Mouse (Mus musculus) ES-Bruce4 (cell line): ENCODE data around the gene Tcte2. TPM values are rescaled to one million over a fixed set of nuclear protein-coding genes. Genes with fewer than 3 reads are reported as not detected.

Experiments used
- H3K27ac ChIP-seq: 2 replicates; pipeline ENCODE4 v1.5.1; 2012; ENCODE audit warnings: low read length, inconsistent platforms; ENCODE audit not compliant: insufficient read depth
- H3K27me3 ChIP-seq: 2 replicates; pipeline ENCODE4 v1.6.1; 2012; ENCODE audit warnings: mild to moderate bottlenecking, low read length, inconsistent platforms; ENCODE audit not compliant: control insufficient read depth, poor library complexity, insufficient read depth, severe bottlenecking
- H3K36me3 ChIP-seq: 2 replicates; pipeline ENCODE4 v1.6.1; 2012; ENCODE audit warnings: inconsistent platforms, mild to moderate bottlenecking, low read length, moderate library complexity; ENCODE audit not compliant: control insufficient read depth, poor library complexity, insufficient read depth, severe bottlenecking
- H3K4me1 ChIP-seq: one replicate; pipeline ENCODE4 v1.8.1; 2011; ENCODE audit warnings: low read length; ENCODE audit not compliant: control insufficient read depth, insufficient read depth
- H3K4me3 ChIP-seq: 2 replicates; pipeline ENCODE4 v1.5.1; 2011; ENCODE audit warnings: low read depth, mild to moderate bottlenecking, low read length
- H3K9ac ChIP-seq: 2 replicates; pipeline ENCODE4 v1.6.1; 2012; ENCODE audit warnings: low read depth, mild to moderate bottlenecking, inconsistent platforms; ENCODE audit not compliant: poor library complexity, severe bottlenecking
- H3K9me3 ChIP-seq: replicated peaks from 2 replicates; pipeline ENCODE4 v1.6.1; 2012; ENCODE audit warnings: mild to moderate bottlenecking, low read length, inconsistent platforms; ENCODE audit not compliant: control insufficient read depth, poor library complexity, insufficient read depth, severe bottlenecking
- CTCF ChIP-seq: IDR thresholded peaks from one replicate; pipeline ENCODE4 v1.8.1; 2011; ENCODE audit warnings: low read depth, low read length
- EP300 ChIP-seq: IDR thresholded peaks from 2 replicates; pipeline ENCODE4 v1.6.1; 2011; ENCODE audit warnings: low read depth, low read length; ENCODE audit not compliant: insufficient read depth
- POLR2A ChIP-seq: IDR thresholded peaks from one replicate; pipeline ENCODE4 v1.8.1; 2011; ENCODE audit warnings: low read length; ENCODE audit not compliant: insufficient read depth
- polyA plus RNA-seq: library from polyadenylated mRNA; stranded (reverse); fragments of >200 nt; gene quantifications from 2 replicates; pipeline ENCODE4 v1.2.4, GENCODE M21; 2011; ENCODE audit warnings: low read depth; ENCODE audit not compliant: missing spikeins, insufficient read depth, insufficient read length

Gene Tcte2
- polyA plus RNA-seq, 1 experiment: 8.2 TPM

GRCm38 (mm10) chr17:13714654-13715053, 47.0 kb downstream of the Tcte2 start:
- TF ChIP-seq POLR2A (no peak), CTCF (no peak), EP300 (no peak)
- Histone ChIP-seq H3K4me1 (peaks cover 1% of the 10 kb centered on the region), H3K9me3 (no peaks in the 10 kb centered on the region), H3K27ac (no peak overlapping the region), H3K27me3 (no peaks in the 10 kb centered on the region), H3K36me3 (no peaks in the 10 kb centered on the region), H3K4me3 (no peak overlapping the region), H3K9ac (no peak overlapping the region)

GRCm38 (mm10) chr17:13714128-13714527, 47.5 kb downstream of the Tcte2 start:
- Histone ChIP-seq H3K4me1 (peaks cover 1% of the 10 kb centered on the region), H3K27me3 (no peaks in the 10 kb centered on the region), H3K27ac (no peak overlapping the region), H3K36me3 (no peaks in the 10 kb centered on the region), H3K9me3 (no peaks in the 10 kb centered on the region), H3K9ac (no peak overlapping the region), H3K4me3 (no peak overlapping the region)
- TF ChIP-seq POLR2A (no peak), CTCF (no peak), EP300 (no peak)

GRCm38 (mm10) chr17:13712518-13712917, 49.1 kb downstream of the Tcte2 start:
- no peak overlapping the region for H3K27ac ChIP-seq
- no peaks in the 10 kb centered on the region for H3K36me3 ChIP-seq
- no peak overlapping the region for H3K9ac ChIP-seq
- no peak overlapping the region for H3K4me3 ChIP-seq
- TF ChIP-seq CTCF (no peak), POLR2A (no peak), EP300 (no peak)
- peaks cover 1% of the 10 kb centered on the region for H3K4me1 ChIP-seq
- H3K9me3 ChIP-seq: no peaks in the 10 kb centered on the region
- H3K27me3 ChIP-seq: no peaks in the 10 kb centered on the region

GRCm38 (mm10) chr17:13712116-13712515, 49.5 kb downstream of the Tcte2 start:
- no peaks in the 10 kb centered on the region for H3K36me3 ChIP-seq
- H3K4me3 ChIP-seq: no peak overlapping the region
- H3K27me3 ChIP-seq: no peaks in the 10 kb centered on the region
- peaks cover 1% of the 10 kb centered on the region for H3K4me1 ChIP-seq
- TF ChIP-seq CTCF (no peak), POLR2A (no peak), EP300 (no peak)
- no peak overlapping the region for H3K27ac ChIP-seq
- no peaks in the 10 kb centered on the region for H3K9me3 ChIP-seq
- no peak overlapping the region for H3K9ac ChIP-seq

- H3K4me1 ChIP-seq: peaks cover 1% of the 10 kb centered on the region
- no peak overlapping the region for H3K9ac ChIP-seq
- no peaks in the 10 kb centered on the region for H3K27me3 ChIP-seq
- no peak overlapping the region for H3K4me3 ChIP-seq
- no peaks in the 10 kb centered on the region for H3K36me3 ChIP-seq
- no peaks in the 10 kb centered on the region for H3K9me3 ChIP-seq
- no peak for TF ChIP-seq POLR2A
- TF ChIP-seq EP300: no peak
- TF ChIP-seq CTCF: no peak
- no peak overlapping the region for H3K27ac ChIP-seq
These were observed 50.5 kb downstream of the Tcte2 start for GRCm38 (mm10) chr17:13711173-13711572.

GRCm38 (mm10) chr17:13705481-13705921, 56.1 kb downstream of the Tcte2 start:
- no peak overlapping the region for H3K9ac ChIP-seq
- no peak overlapping the region for H3K4me3 ChIP-seq
- no peaks in the 10 kb centered on the region for H3K9me3 ChIP-seq
- TF ChIP-seq EP300 (no peak), POLR2A (no peak), CTCF (no peak)
- no peak overlapping the region for H3K27ac ChIP-seq
- H3K36me3 ChIP-seq: no peaks in the 10 kb centered on the region
- H3K4me1 ChIP-seq: no peaks in the 10 kb centered on the region
- no peaks in the 10 kb centered on the region for H3K27me3 ChIP-seq
